Mouse (Mus musculus): ENCODE data around the gene Dhx36. TPM values are rescaled to one million over a fixed set of nuclear protein-coding genes. Genes with fewer than 3 reads are reported as not detected.

Gene Dhx36
- 14.2 and 16.4 TPM in 2 replicates for polyA plus RNA-seq (2015; fragmentation: Nextera tagmentation; extraction: Ambion mirVana)

DNA sequence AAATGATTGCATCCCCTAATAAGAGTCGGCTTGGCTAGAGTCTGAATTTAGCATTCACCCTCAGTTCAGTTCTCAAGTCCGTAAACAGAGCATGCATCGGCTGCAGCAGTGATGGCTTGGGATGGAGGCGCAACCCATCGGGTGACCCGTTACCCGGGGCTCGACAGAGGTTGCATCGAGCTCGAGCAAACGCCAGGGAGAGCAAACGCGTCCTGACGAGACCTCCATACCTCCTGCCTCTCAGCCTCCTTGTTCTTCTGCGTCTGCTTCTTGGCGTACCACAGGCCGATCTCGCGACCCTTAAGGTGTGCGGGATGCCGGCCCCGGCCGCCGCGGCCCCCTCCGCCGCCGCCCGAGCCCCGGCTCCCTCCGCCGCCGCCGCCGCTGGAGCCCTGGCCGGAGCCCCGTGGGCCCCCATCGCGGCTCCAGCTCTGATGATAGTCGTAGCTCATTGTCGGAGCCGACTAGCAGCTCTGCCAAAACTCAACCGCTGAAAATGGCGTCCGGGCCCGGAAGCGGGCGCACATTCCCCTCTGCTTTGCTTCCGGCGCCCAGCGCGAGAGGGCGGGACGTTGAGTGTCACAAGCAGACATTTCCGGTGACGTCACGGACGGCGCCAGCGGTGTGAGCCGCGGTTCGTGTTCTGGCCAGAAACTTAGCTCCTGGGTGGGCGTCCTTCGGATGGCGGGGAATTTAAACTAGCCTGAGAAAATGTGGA lies at the start of gene Dhx36:
Gene Dhx36, minus strand, starts transcription at position 517 of the 718 bp plus-strand sequence.

Other genes starting within 250 kb of the Dhx36 start
- 1.9 TPM in 2 replicates for gene Arhgef26, start 168.7 kb downstream of the Dhx36 start, polyA plus RNA-seq (2015; fragmentation: Nextera tagmentation; extraction: Ambion mirVana)
- gene Gpr149, start 98.1 kb upstream of the Dhx36 start, polyA plus RNA-seq (2015; fragmentation: Nextera tagmentation; extraction: Ambion mirVana) = not detected in 2 replicates

All from spleen, postnatal 0 days (tissue).